Mouse (Mus musculus) heart, adult 11 months (tissue): ENCODE results near the gene Cfap157.

Experiments
- DNase-seq: peaks from one replicate; pipeline ENCODE4 v3.0.0; 2022

Gene Cfap157

DNA sequence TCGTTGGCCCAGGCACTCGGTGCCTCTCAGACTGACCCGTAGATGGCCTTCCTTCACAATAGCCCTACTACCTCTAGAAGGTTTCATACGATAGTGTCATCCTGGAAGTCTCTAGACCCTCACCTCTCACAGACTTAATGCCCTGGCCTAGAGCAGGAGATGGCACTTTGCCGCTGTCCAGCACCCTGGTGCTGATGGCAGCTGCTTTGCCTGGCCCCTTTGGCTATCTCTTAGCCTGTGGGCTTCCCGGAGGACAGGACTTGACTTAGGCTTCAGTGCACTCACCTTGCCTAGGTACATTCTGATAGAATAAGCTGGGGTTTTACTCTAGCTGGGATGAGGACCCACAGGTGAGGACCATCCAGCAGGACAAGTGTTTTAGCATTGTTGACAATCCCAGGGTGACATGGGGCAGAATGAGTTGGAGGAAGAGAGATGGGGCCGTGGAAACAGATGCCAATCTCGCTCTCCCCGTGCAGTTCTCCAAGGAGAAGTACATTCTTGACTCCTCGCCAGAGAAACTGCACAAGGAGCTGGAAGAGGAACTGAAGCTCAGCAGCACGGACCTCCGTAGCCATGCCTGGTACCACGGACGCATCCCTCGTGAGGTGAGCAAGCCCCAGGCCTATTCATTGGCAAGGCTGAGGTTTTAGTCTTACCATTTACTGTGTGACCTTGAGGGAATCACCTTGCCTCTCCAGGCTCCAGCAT lies 39.8 kb downstream of the Cfap157 start:
- peak; percentile 94 for DNase-seq

DNA sequence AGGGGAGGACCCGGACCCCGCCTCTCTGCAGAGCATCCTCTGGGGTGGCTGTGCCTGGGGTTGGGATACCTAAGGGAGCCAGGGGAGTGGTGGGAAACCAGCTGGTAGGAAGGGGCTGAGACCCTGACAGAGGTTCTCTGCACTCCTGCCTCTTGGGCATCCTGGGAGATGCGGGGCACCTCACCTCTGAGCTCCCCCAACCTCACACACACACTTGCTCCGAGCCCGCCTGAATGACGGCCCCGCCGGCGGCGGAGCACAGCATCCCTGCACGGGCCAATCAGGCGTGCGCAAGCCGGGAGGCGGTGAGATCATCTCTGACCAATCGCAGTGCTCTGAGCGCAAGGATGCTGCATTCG lies 42.1 kb downstream of the Cfap157 start:
- peak; percentile 94 for DNase-seq

DNA sequence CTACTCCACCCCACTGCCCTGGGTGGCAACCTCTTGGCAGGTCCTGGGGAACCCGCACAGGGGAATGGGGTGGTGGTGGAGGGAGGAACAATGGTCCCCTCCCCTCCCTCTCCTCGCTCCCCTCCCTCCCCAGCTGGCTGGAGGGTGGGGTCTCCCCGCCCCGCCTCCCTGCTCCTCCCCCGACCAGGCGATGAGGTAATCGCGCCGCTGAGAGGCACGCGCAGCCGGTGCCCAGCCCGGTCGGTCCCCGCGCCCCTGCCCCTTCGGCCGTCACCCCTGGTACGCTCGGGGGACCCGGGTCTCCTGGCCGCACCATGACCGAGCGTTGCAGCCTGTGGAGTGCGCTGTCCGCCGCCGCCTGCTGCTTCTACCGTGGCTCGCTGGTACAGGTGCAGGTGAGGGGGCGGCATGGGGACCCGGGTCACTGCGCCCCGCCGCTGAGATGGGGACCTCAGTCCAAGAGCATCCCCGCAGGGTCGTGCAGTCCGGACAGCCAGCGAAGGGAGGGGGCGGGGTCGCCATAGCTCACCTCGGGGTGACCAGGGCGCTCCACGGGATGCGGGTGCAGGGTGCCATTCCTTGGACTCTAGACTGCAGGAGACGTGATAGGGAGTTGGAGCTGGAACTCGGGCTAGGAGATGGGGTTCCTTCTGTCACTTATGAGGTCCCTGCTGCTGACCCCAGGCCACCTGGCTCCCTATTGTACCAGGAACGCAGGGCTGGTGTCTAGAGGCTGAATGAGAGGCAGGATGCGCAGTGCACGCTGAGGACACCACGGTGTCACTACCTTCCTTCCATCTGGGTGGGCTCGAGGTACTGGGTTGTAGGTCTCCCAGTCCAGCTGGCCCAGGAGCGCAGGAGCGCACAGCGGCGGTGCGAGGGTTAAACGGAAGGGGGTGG lies 42.7 kb downstream of the Cfap157 start:
- peak; percentile 97 for DNase-seq

DNA sequence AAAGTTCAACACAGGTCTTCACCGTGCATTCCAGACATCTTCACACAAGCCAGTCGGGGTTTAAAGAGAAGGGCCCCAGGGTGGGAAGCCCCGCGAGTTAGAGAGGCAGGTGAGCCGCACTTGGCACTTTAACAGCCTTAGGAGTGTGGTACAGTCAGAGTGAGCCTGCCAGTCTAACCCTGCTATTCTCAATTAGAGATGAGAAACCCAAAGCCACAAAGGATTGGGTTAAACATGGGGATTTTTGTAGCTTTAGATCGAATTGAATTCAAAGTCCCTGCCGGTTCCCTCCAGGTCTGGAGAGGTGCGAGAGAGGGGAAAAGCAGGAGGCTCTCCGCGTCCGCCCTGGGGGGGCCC lies 43.3 kb downstream of the Cfap157 start, which contains the start of gene 6330409D20Rik:
6330409D20Rik (minus strand) TSS at position 101 of the 357 bp plus-strand sequence.
- DNase-seq: no peak

DNA sequence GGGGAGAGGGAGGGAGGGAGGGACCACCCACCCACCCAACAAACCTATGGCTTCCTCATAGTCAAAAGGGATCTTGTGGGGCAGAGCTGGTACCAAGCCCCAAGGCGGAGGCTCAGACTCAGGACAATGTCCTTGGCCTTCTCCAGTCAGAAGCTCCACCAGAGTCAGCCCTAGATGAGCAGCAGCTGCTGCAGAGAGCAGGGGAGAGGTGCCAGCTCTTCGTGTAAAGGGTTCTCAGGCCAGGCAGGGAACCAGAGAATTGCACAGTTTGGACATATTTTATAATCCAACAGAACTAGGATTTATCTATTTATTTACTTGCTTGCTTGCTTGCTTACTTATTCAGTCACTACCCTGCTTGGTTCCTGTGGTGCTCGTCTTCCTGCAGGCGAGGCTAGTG lies 44.9 kb downstream of the Cfap157 start:
- DNase-seq: no peak

DNA sequence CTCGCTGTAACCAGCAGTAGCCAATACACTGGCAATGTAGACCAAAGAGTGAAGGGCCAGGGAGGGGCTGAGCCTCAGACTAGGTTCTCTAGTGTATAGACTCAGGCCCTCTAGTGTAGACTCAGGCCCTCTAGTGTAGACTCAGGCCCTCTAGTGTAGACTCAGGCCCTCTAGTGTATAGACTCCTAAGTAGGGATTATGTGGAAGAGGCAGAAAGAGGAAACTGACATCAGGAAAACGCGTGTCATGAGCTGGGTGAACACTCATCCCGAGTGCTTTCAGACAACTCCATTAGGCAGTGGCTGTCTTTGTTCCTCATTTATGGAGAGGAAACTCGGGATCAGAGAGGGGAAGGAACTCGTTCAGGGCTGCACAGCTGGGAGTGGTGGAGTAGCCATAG lies 47.2 kb downstream of the Cfap157 start:
- DNase-seq: peak; percentile 92

DNA sequence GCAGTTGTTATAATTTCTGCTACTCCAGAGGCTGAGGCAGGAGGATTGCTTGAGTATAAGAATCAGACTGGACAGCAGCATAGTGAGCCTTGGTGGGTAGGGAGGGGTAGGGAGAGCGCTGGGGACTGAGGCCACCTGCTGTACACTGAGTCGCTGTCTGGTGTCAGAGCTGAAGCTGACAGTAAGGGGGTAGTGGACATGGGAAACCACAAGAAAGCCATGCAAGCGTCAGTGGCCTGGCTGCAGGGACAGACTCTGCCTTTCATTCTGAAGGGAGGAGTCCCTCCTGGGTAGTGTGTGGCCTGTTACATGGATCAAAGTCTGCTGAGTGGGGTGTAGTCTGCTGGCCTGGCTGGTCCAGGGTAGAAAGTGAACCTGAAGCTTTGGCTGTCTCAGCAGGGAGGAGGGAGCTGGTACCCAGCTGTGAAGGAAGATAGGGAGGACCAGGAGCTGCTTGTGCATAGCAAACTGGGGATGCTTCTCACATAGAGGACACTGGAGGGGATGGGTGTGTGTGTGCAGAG lies 47.9 kb downstream of the Cfap157 start:
- DNase-seq: peak; percentile 93

DNA sequence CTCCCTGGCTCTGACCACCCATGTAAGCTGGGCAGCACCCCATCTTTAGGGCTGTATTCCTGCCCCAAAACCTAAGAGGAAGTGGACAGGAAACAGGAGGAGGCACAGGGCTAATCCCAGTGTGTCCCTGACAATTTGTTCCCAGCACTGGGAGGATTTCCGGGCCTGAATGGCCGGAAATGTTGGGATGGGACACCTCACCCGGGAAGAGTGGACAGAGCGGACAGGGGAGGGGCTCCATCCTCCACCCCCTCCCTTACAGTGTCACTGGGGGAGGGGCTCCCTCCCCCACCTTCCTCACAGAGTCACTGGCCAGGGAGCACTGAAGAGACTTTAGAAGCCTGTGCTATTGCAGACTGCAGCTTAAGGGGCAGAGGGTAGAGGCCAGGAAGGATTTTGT lies 49.3 kb downstream of the Cfap157 start:
- DNase-seq: peak; percentile 100

DNA sequence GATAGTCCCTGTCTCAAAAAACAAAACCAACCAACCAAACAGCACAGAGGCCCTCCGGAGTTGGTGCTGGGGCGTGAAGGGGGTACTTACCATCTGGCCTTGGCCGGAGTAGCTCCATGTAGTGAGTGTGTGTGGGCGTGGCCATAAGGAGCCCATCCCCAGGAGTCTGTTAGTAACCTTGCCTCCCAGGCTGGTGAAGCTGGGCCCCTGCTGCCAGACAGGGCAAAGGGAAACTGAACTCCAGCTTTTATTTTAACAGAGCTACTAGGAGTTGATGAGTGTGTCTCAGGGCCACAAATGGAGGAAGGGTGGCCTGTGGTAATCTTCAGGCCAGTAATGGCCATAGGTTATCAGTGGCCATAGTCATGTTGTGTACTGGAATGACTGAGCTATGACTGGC lies 49.7 kb downstream of the Cfap157 start:
- DNase-seq: peak; percentile 97

DNA sequence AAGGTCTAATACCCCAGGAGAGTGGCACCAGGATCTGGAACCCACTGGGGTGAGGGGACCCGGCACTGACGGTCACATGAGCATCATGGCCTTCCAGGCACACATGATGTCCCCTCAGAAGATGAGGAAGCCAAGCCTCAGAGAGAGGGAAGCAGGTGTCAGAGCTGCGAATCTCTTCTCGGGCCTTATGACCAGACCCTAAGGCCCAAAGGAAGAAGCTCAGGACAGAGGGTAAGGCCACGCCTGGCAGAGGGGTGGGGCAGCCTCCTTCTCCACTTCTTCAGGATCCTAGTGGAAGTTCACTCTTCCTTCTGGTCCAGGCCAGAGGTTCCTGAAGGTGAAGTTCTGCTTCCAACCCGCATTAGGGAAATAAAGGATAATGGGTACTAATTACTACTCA lies 51.5 kb downstream of the Cfap157 start:
- DNase-seq: peak; percentile 98

DNA sequence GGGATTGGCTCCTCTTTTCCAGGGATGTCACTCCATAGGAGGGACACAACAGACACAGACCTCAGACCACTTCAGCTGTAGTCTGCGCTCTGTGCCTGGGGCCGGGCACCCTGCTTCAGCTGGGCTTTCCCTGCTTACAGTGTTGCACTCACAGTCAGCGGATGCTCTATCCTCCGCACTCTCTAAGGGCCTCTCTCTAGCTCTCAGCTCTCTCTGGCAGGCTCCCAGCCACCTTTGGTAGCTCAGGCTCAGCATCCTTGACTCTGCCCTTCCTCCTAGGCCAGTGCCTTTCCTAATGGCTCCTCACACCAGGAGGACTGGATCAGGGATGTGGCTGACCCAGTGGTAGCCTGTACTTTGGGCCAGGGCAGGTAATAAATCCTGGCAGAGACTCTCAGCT lies 52.3 kb downstream of the Cfap157 start:
- DNase-seq: peak; percentile 96

DNA sequence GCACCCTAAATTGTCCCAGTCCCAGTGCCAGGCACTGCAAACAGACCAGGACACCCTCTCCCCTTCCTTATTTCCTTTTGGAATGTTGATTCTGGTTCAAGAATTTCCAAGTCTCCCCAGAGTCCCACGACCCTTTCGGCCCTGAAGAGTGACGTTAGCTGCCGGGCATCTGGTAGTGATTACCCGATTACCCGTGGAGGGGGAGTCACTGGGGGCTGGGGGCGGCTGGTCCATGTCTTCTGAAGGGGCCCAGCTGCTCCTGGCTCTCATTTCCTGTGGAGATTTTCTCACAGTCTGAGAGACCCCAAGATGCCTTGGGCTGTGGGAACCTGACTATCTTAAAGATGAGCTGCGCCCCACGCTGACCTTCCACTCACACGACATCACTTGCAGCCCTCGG lies 53.4 kb downstream of the Cfap157 start:
- DNase-seq: peak; percentile 94

DNA sequence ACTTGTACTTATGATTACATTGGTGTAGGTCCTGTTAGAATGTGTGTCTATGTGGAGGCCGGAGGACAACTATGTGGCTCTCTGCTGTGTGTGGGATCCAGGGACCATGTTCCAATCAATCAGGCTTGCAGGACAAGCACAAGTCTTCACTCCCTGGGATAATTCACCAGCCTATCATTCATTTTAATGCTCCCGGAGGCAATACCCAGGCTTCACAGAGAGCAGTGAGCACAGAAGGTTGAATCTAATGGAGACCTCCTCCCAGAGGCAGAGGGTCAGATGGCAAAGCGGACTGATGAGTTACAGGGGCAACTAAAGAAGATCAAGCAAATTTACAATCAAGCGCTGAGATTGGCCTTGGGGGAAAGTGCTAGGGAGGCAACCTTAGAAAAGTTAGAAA lies 54.7 kb downstream of the Cfap157 start:
- peak; percentile 90 for DNase-seq

DNA sequence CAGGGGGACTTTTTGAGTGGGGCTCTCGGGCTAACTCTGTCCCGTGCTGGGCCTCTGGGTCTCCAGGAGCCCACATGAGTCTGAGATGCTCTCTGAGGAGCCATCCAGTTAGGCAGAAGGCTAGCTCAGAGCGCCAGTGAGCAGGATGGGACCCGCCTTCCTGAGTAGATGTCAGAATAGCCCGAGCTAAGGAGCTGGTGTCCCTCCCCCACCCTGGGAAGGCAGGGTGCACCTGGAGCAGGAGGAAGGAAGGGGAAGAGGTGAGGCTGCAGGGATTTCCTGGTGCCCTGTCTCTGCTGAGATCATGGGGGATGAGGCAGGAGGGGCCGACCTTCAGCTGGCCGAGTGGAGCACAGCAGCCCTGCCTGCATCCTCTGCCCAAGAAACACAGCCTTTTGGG lies 55.8 kb downstream of the Cfap157 start:
- peak; percentile 99 for DNase-seq

DNA sequence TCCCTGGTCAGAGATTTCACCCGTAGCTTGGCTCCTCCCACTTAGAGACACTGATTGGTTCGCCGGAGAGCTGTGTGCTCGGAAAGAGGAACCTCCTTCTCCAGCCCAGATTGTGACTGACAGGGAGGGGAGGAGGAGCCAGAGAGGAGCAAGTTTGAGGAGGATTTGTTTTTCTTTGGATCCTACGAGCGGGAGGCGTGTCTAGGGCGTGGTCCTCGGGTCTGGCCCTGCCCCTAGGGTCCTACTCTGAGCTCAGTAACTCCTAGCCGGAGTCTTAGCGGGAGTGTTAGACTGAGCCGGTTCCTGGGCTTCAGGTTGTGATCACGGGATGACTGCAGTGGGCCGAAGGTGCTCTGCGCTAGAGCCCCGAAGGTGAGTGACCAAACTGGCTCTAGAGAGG lies 56.8 kb downstream of the Cfap157 start:
- peak; percentile 100 for DNase-seq
